7 mouse cellular contexts compared by ENCODE assay signal in genomic region chr3:89182531-89183057, GRCm38 (mm10). TPM values are rescaled to one million over a fixed set of nuclear protein-coding genes. Genes with fewer than 3 reads are reported as not detected.
DNase-seq lines count a peak whose midpoint lies in the region; ATAC-seq and TF ChIP-seq lines count a peak whose summit lies in the region.

No protein-coding gene starts in this region.

- 33% methylated on average over 7 of the region's 7 CpGs for WGBS in lung, postnatal 0 days
- WGBS in forebrain, embryonic 12.5 days: 55% methylated on average over 7 of the region's 7 CpGs
- 38% methylated on average over 7 of the region's 7 CpGs for WGBS in liver, embryonic 12.5 days (ENCODE audit: insufficient replicate concordance)
- 37% methylated on average over 7 of the region's 7 CpGs for WGBS in stomach, embryonic 16.5 days

- no peaks in the 10 kb centered on the region for H3K9me3 ChIP-seq in lung, postnatal 0 days (ENCODE audit: low read length)
- H3K9me3 ChIP-seq in forebrain, embryonic 12.5 days: no peaks in the 10 kb centered on the region
- no peaks in the 10 kb centered on the region for H3K9me3 ChIP-seq in liver, embryonic 12.5 days (replicated peaks)
- H3K9me3 ChIP-seq in stomach, embryonic 16.5 days (replicated peaks; ENCODE audit: control insufficient read depth, low read length): no peaks in the 10 kb centered on the region

- TF ChIP-seq CTCF in lung, postnatal 0 days (IDR thresholded peaks at IDR 0.05): no peak

- H3K4me3 ChIP-seq in lung, postnatal 0 days (ENCODE audit: low read depth, low read length): peak overlapping the region; percentile 50
- peak overlapping the region; percentile 59 for H3K4me3 ChIP-seq in forebrain, embryonic 12.5 days (replicated peaks)
- H3K4me3 ChIP-seq in liver, embryonic 12.5 days: peak overlapping the region; percentile 63
- peak overlapping the region; percentile 66 for H3K4me3 ChIP-seq in stomach, embryonic 16.5 days (replicated peaks; ENCODE audit: low read length)

- H3K27me3 ChIP-seq in lung, postnatal 0 days (replicated peaks; ENCODE audit: insufficient read depth, low read length): no peaks in the 10 kb centered on the region
- H3K27me3 ChIP-seq in forebrain, embryonic 12.5 days: peaks cover 4% of the 10 kb centered on the region; the same call in 1 of the 2 replicates
- H3K27me3 ChIP-seq in liver, embryonic 12.5 days (replicated peaks): no peaks in the 10 kb centered on the region
- H3K27me3 ChIP-seq in stomach, embryonic 16.5 days (ENCODE audit: control insufficient read depth, insufficient read depth, low read length): no peaks in the 10 kb centered on the region

- no peak for ATAC-seq in lung, postnatal 0 days
- ATAC-seq in forebrain, embryonic 12.5 days (ENCODE audit: low FRiP score): peak; percentile 33
- ATAC-seq in liver, embryonic 12.5 days: peak; percentile 5; the same call in 1 of the 2 replicates
- ATAC-seq in stomach, embryonic 16.5 days (ENCODE audit: insufficient read depth, low FRiP score): no peak

- H3K27ac ChIP-seq in lung, postnatal 0 days (ENCODE audit: low read length): no peak overlapping the region
- H3K27ac ChIP-seq in forebrain, embryonic 12.5 days: peak overlapping the region; percentile 86
- H3K27ac ChIP-seq in liver, embryonic 12.5 days: peak overlapping the region; percentile 50; the same call in 1 of the 2 replicates
- H3K27ac ChIP-seq in stomach, embryonic 16.5 days (ENCODE audit: low read length): peak overlapping the region; percentile 49

- peak overlapping the region; percentile 89 for H3K4me2 ChIP-seq in lung, postnatal 0 days (replicated peaks; ENCODE audit: low read depth, low read length)
- peak overlapping the region; percentile 81 for H3K4me2 ChIP-seq in forebrain, embryonic 12.5 days
- H3K4me2 ChIP-seq in liver, embryonic 12.5 days: peak overlapping the region; percentile 88
- H3K4me2 ChIP-seq in stomach, embryonic 16.5 days (ENCODE audit: low read depth, low read length): peak overlapping the region; percentile 97; the same call in 1 of the 2 replicates

- TF ChIP-seq EP300 in lung, postnatal 0 days (IDR thresholded peaks at IDR 0.05): no peak

- no peak for DNase-seq in lung, postnatal 0 days (ENCODE audit: low spot score)
- no peak for DNase-seq in lung, postnatal 36 days
- DNase-seq in gastrocnemius, postnatal 4 days (ENCODE audit: low spot score in 2 of 2): no peak
- DNase-seq in adrenal gland, adult 8-10 months: no peak

- H3K9ac ChIP-seq in lung, postnatal 0 days (replicated peaks; ENCODE audit: low read depth): no peak overlapping the region
- H3K9ac ChIP-seq in forebrain, embryonic 12.5 days: 0 out of 2 replicates have a peak overlapping the region, but pooled peaks have one; percentile 90
- H3K9ac ChIP-seq in liver, embryonic 12.5 days: peak overlapping the region; percentile 27
- H3K9ac ChIP-seq in stomach, embryonic 16.5 days (ENCODE audit: low read length): no peak overlapping the region

- H3K4me1 ChIP-seq in lung, postnatal 0 days (ENCODE audit: insufficient read depth, low read depth, low read length): peaks cover 7% of the 10 kb centered on the region; the same call in 1 of the 2 replicates
- H3K4me1 ChIP-seq in forebrain, embryonic 12.5 days: peaks cover 56% of the 10 kb centered on the region
- peaks cover 65% of the 10 kb centered on the region for H3K4me1 ChIP-seq in liver, embryonic 12.5 days
- H3K4me1 ChIP-seq in stomach, embryonic 16.5 days (ENCODE audit: control insufficient read depth, insufficient read depth, low read length): peaks cover 28% of the 10 kb centered on the region

- H3K36me3 ChIP-seq in lung, postnatal 0 days (ENCODE audit: insufficient read depth, low read length): peaks cover 10% of the 10 kb centered on the region; the same call in 1 of the 2 replicates
- peaks cover 40% of the 10 kb centered on the region for H3K36me3 ChIP-seq in forebrain, embryonic 12.5 days (replicated peaks)
- H3K36me3 ChIP-seq in liver, embryonic 12.5 days: peaks cover 41% of the 10 kb centered on the region
- H3K36me3 ChIP-seq in stomach, embryonic 16.5 days (ENCODE audit: control insufficient read depth, insufficient read depth, low read length): peaks cover 6% of the 10 kb centered on the region; the same call in 1 of the 2 replicates

RNA-seq across cellular contexts. Expression of gene Fam189b, which starts 0.3 kb away (rescaled TPM):
- polyA plus RNA-seq in lung, postnatal 0 days (2015; fragmentation: Nextera tagmentation; extraction: Ambion mirVana): 6.6 and 8.4 TPM in 2 replicates
- 25.6 and 26.3 TPM in 2 replicates for polyA plus RNA-seq in forebrain, embryonic 12.5 days (2016; fragmentation: Nextera tagmentation; extraction: Ambion mirVana)
- 5.3 and 6.6 TPM in 2 replicates for polyA plus RNA-seq in liver, embryonic 12.5 days (2016; fragmentation: Nextera tagmentation; extraction: Ambion mirVana)
- polyA plus RNA-seq in stomach, embryonic 16.5 days (2015; fragmentation: Nextera tagmentation; extraction: Ambion mirVana): 22.0 and 23.9 TPM in 2 replicates
- total RNA-seq in gastrocnemius, postnatal 4 days (2021): 10 to 100 TPM; 19.2 to 22.1 TPM
- 10 to 100 TPM; 16.7 to 32.5 (median 23.3) TPM for total RNA-seq in adrenal gland, adult 8-10 months (2022)

RNA-seq across cellular contexts. Expression of gene Scamp3, which starts 5.3 kb away (rescaled TPM):
- polyA plus RNA-seq in lung, postnatal 0 days (2015; fragmentation: Nextera tagmentation; extraction: Ambion mirVana): 89.6 and 94.2 TPM in 2 replicates
- polyA plus RNA-seq in forebrain, embryonic 12.5 days (2016; fragmentation: Nextera tagmentation; extraction: Ambion mirVana): 89.7 and 94.4 TPM in 2 replicates
- polyA plus RNA-seq in liver, embryonic 12.5 days (2016; fragmentation: Nextera tagmentation; extraction: Ambion mirVana): 79.8 and 86.3 TPM in 2 replicates
- 104 and 113 TPM in 2 replicates for polyA plus RNA-seq in stomach, embryonic 16.5 days (2015; fragmentation: Nextera tagmentation; extraction: Ambion mirVana)
- total RNA-seq in gastrocnemius, postnatal 4 days (2021): 10 to 100 TPM; 41.8 to 43.1 TPM
- total RNA-seq in adrenal gland, adult 8-10 months (2022): 100 to 1,000 TPM in 1 of 4 experiments, 10 to 100 TPM in 3; 90.1 to 110 (median 94.1) TPM

RNA-seq across cellular contexts. Expression of gene Clk2, which starts 18.0 kb away (rescaled TPM):
- 16.2 and 17.7 TPM in 2 replicates for polyA plus RNA-seq in lung, postnatal 0 days (2015; fragmentation: Nextera tagmentation; extraction: Ambion mirVana)
- polyA plus RNA-seq in forebrain, embryonic 12.5 days (2016; fragmentation: Nextera tagmentation; extraction: Ambion mirVana): 41.1 and 42.5 TPM in 2 replicates
- polyA plus RNA-seq in liver, embryonic 12.5 days (2016; fragmentation: Nextera tagmentation; extraction: Ambion mirVana): 21.1 and 21.2 TPM in 2 replicates
- polyA plus RNA-seq in stomach, embryonic 16.5 days (2015; fragmentation: Nextera tagmentation; extraction: Ambion mirVana): 18.9 and 19.1 TPM in 2 replicates
- total RNA-seq in gastrocnemius, postnatal 4 days (2021): 10 to 100 TPM; 31.1 to 39.0 TPM
- 10 to 100 TPM; 55.2 to 85.7 (median 71.2) TPM for total RNA-seq in adrenal gland, adult 8-10 months (2022)

RNA-seq across cellular contexts. Expression of gene Gba, which starts 20.1 kb away (rescaled TPM):
- 44.4 and 46.5 TPM in 2 replicates for polyA plus RNA-seq in lung, postnatal 0 days (2015; fragmentation: Nextera tagmentation; extraction: Ambion mirVana)
- 34.3 and 37.4 TPM in 2 replicates for polyA plus RNA-seq in forebrain, embryonic 12.5 days (2016; fragmentation: Nextera tagmentation; extraction: Ambion mirVana)
- 26.6 and 26.7 TPM in 2 replicates for polyA plus RNA-seq in liver, embryonic 12.5 days (2016; fragmentation: Nextera tagmentation; extraction: Ambion mirVana)
- polyA plus RNA-seq in stomach, embryonic 16.5 days (2015; fragmentation: Nextera tagmentation; extraction: Ambion mirVana): 55.4 and 63.9 TPM in 2 replicates
- 10 to 100 TPM; 30.9 to 32.2 TPM for total RNA-seq in gastrocnemius, postnatal 4 days (2021)
- total RNA-seq in adrenal gland, adult 8-10 months (2022): 10 to 100 TPM; 65.6 to 84.3 (median 70.5) TPM

RNA-seq across cellular contexts. Expression of gene Hcn3, which starts 22.6 kb away (rescaled TPM):
- polyA plus RNA-seq in lung, postnatal 0 days (2015; fragmentation: Nextera tagmentation; extraction: Ambion mirVana): 0.19 and 0.31 TPM in 2 replicates
- polyA plus RNA-seq in forebrain, embryonic 12.5 days (2016; fragmentation: Nextera tagmentation; extraction: Ambion mirVana): 11.2 and 15.1 TPM in 2 replicates
- 0.81 and 0.86 TPM in 2 replicates for polyA plus RNA-seq in liver, embryonic 12.5 days (2016; fragmentation: Nextera tagmentation; extraction: Ambion mirVana)
- 1.7 and 1.8 TPM in 2 replicates for polyA plus RNA-seq in stomach, embryonic 16.5 days (2015; fragmentation: Nextera tagmentation; extraction: Ambion mirVana)
- total RNA-seq in gastrocnemius, postnatal 4 days (2021): under 1 TPM; 0.39 to 0.91 TPM
- total RNA-seq in adrenal gland, adult 8-10 months (2022): 10 to 100 TPM in 2 of 4 experiments, 1 to 10 TPM in 2; 6.8 to 22.2 (median 10.1) TPM

Comparison
In these comparisons a context has a peak if more than half of its experiments do, and no peak if none do; other contexts are left out.
1. ATAC-seq: peak in forebrain, embryonic 12.5 days (single experiment) and liver, embryonic 12.5 days (single experiment); none in lung, postnatal 0 days (single experiment) and stomach, embryonic 16.5 days (single experiment).
2. H3K9ac ChIP-seq: peak in forebrain, embryonic 12.5 days (single experiment) and liver, embryonic 12.5 days (single experiment); none in lung, postnatal 0 days (single experiment) and stomach, embryonic 16.5 days (single experiment).
3. Peak in every context shown above with its lines, with median percentiles within 50 percentile points of each other: H3K4me2 ChIP-seq and H3K4me3 ChIP-seq.